In genomic region chr3:73046248-73046647, GRCm38 (mm10) we compare ENCODE assay signal across 9 mouse cellular contexts. TPM values are rescaled to one million over a fixed set of nuclear protein-coding genes. Genes with fewer than 3 reads are reported as not detected.
A peak's percentile ranks its signal among the peaks of the same experiment; 100 is the strongest.
DNase-seq lines count a peak whose midpoint lies in the region; ATAC-seq and TF ChIP-seq lines count a peak whose summit lies in the region.
"Had no signal": no experiment of that assay in that cellular context is flagged by ENCODE, and none has a peak within 500 bp of the region (broad histone marks: within the 10 kb centered on the region; RNA-seq: fewer than 3 reads in every experiment).

No protein-coding gene starts in this region.

- WGBS in hindbrain, embryonic 15.5 days = 2% methylated on average over 3 of the region's 3 CpGs
- 1% methylated on average over 3 of the region's 3 CpGs for WGBS in liver, postnatal 0 days (ENCODE audit: insufficient replicate concordance)

- peaks cover 3% of the 10 kb centered on the region; the same call in 1 of the 2 replicates for H3K4me1 ChIP-seq in hindbrain, embryonic 15.5 days (replicated peaks)
- H3K4me1 ChIP-seq in liver, postnatal 0 days (ENCODE audit: insufficient read depth) = no peaks in the 10 kb centered on the region
- H3K4me1 ChIP-seq: limb, embryonic 15.5 days had no signal

- no peaks in the 10 kb centered on the region for H3K27me3 ChIP-seq in hindbrain, embryonic 15.5 days
- no peaks in the 10 kb centered on the region for H3K27me3 ChIP-seq in liver, postnatal 0 days (ENCODE audit: insufficient read depth, low read length)

- H3K4me2 ChIP-seq in hindbrain, embryonic 15.5 days = no peak overlapping the region
- no peak overlapping the region for H3K4me2 ChIP-seq in liver, postnatal 0 days (ENCODE audit: low read depth, low read length)
- H3K4me2 ChIP-seq: limb, embryonic 15.5 days had no signal

- no peak overlapping the region for H3K27ac ChIP-seq in hindbrain, embryonic 15.5 days (replicated peaks)
- H3K27ac ChIP-seq in liver, postnatal 0 days (ENCODE audit: low read depth) = no peak overlapping the region
- H3K27ac ChIP-seq: limb, embryonic 15.5 days had no signal

- H3K9ac ChIP-seq in hindbrain, embryonic 15.5 days = no peak overlapping the region
- H3K9ac ChIP-seq in liver, postnatal 0 days (replicated peaks) = no peak overlapping the region
- H3K9ac ChIP-seq: limb, embryonic 15.5 days had no signal

- H3K4me3 ChIP-seq in hindbrain, embryonic 15.5 days = no peak overlapping the region
- H3K4me3 ChIP-seq in liver, postnatal 0 days (ENCODE audit: low read depth, low read length) = no peak overlapping the region
- H3K4me3 ChIP-seq: limb, embryonic 15.5 days had no signal

- H3K9me3 ChIP-seq in hindbrain, embryonic 15.5 days = no peaks in the 10 kb centered on the region
- H3K9me3 ChIP-seq in liver, postnatal 0 days (ENCODE audit: low read length) = no peaks in the 10 kb centered on the region
- H3K9me3 ChIP-seq: limb, embryonic 15.5 days had no signal

- TF ChIP-seq CTCF in liver, postnatal 0 days (IDR thresholded peaks at IDR 0.05; ENCODE audit: low read depth) = peak; percentile 82

- H3K36me3 ChIP-seq in hindbrain, embryonic 15.5 days = peaks cover 20% of the 10 kb centered on the region
- no peaks in the 10 kb centered on the region for H3K36me3 ChIP-seq in liver, postnatal 0 days (replicated peaks; ENCODE audit: insufficient read depth, low read length)
- H3K36me3 ChIP-seq: limb, embryonic 15.5 days had no signal

- no peak for TF ChIP-seq EP300 in liver, postnatal 0 days (IDR thresholded peaks at IDR 0.05; ENCODE audit: low read depth)

- peak; percentile 22 for DNase-seq in gastrocnemius, adult 18-20 months (ENCODE audit: low spot score)
- no peak for DNase-seq in gastrocnemius, adult 8-10 months (ENCODE audit: low spot score in 2 of 2)
- peak; percentile 5 for DNase-seq in 3134 (ENCODE audit: extremely low read depth, insufficient read length, low spot score)
- DNase-seq in adrenal gland, adult 2 months = peak; percentile 31
- peak; percentile 63 for DNase-seq in embryo, embryonic 9.5 days (ENCODE audit: extremely low spot score)
- peak; percentile 52 for DNase-seq in liver, postnatal 0 days
- DNase-seq in retina, postnatal 1 day = peak; percentile 81

- peak; percentile 75; the same call in 1 of the 2 replicates for ATAC-seq in hindbrain, embryonic 15.5 days (ENCODE audit: low FRiP score, low read depth)
- no peak for ATAC-seq in liver, postnatal 0 days

RNA-seq across cellular contexts. Expression of gene Slitrk3, which starts 11.4 kb away (rescaled TPM):
- not detected for total RNA-seq in gastrocnemius, adult 18-20 months (2021)
- under 1 TPM in 1 of 4 experiments, not detected in 3; 0.07 TPM for total RNA-seq in gastrocnemius, adult 8-10 months (2022)
- not detected for total RNA-seq in adrenal gland, adult 2 months (2021)
- polyA plus RNA-seq in adrenal gland, adult 2 months (2012; rRNA removed) = not detected in 2 replicates
- 23.7 and 24.6 TPM in 2 replicates for polyA plus RNA-seq in hindbrain, embryonic 15.5 days (2015; fragmentation: Nextera tagmentation; extraction: Ambion mirVana)
- not detected in 2 replicates for polyA plus RNA-seq in liver, postnatal 0 days (2015; fragmentation: Nextera tagmentation; extraction: Ambion mirVana)

Comparison
In these comparisons a context has a peak if more than half of its experiments do, and no peak if none do; other contexts are left out.
1. DNase-seq: peak in gastrocnemius, adult 18-20 months (single experiment), 3134 (single experiment), adrenal gland, adult 2 months (single experiment), embryo, embryonic 9.5 days (single experiment), liver, postnatal 0 days (single experiment) and retina, postnatal 1 day (single experiment); none in gastrocnemius, adult 8-10 months (0 of 2).